In the genomic region with DNA sequence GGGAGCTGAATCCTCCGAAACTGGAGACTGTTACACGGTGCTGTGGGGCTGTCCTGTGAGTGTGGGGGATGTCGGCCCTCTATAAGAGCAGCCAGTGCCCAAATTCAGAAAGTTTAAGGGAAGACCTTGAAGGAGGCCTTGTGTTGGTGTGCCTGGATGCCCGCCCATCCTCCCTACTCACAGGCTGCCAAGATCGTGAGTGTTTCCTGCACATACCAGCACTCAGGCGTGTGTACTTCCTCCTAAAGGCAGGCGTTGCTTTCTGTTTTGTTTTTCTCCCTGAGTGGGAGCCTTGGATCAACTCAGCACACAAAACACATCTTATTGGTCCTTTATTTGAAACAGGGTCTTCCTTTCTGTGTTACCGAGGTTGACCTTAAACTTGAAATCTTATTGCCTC, we compare ENCODE assay signal across 20 mouse cellular contexts. TPM values are rescaled to one million over a fixed set of nuclear protein-coding genes. Genes with fewer than 3 reads are reported as not detected.
DNase-seq lines count a peak whose midpoint lies in the region; ATAC-seq and TF ChIP-seq lines count a peak whose summit lies in the region.
"Had no signal": no experiment of that assay in that cellular context is flagged by ENCODE, and none has a peak within 500 bp of the region (broad histone marks: within the 10 kb centered on the region; RNA-seq: fewer than 3 reads in every experiment).

No protein-coding gene starts in this region.

- TF ChIP-seq POLR2A in bone marrow macrophage, adult 2 months (IDR thresholded peaks at IDR 0.05; ENCODE audit: borderline replicate concordance, low read depth, low read length): no peak

- DNase-seq in lung, postnatal 0 days (ENCODE audit: low spot score): peak; percentile 32
- no peak for DNase-seq in lung, postnatal 14 days
- DNase-seq in adrenal gland, adult 18-20 months (ENCODE audit: low spot score in 2 of 2): no peak
- DNase-seq: adrenal gland, postnatal 10 days; cerebellum, adult 9-10 months; gastrocnemius, postnatal 14 days; heart, postnatal 10 days; kidney, adult 18-20 months; right cerebral cortex, postnatal 4 days; thymus, postnatal 14 days had no signal

- H3K9ac ChIP-seq in lung, postnatal 0 days (replicated peaks; ENCODE audit: low read depth): no peak overlapping the region
- no peak overlapping the region for H3K9ac ChIP-seq in intestine, embryonic 16.5 days (ENCODE audit: low read depth, low read length)
- H3K9ac ChIP-seq: embryonic facial prominence, embryonic 15.5 days; hindbrain, embryonic 15.5 days; liver, embryonic 15.5 days; neural tube, embryonic 13.5 days had no signal

- no peak overlapping the region for H3K27ac ChIP-seq in lung, postnatal 0 days (ENCODE audit: low read length)
- H3K27ac ChIP-seq in bone marrow macrophage, adult 2 months (ENCODE audit: insufficient read depth, low read depth, low read length): peak overlapping the region; percentile 34
- no peak overlapping the region for H3K27ac ChIP-seq in intestine, embryonic 16.5 days (ENCODE audit: low read length)
- H3K27ac ChIP-seq: embryonic facial prominence, embryonic 15.5 days; forebrain, embryonic 10.5 days; hindbrain, embryonic 15.5 days; liver, embryonic 15.5 days; neural tube, embryonic 13.5 days had no signal

- ATAC-seq in lung, postnatal 0 days: peak; percentile 48; the same call in 1 of the 2 replicates
- ATAC-seq in megakaryocyte progenitor cell, adult 5-6 weeks (replicated peaks; ENCODE audit: poor library complexity): peak; percentile 54
- ATAC-seq in intestine, embryonic 16.5 days: no peak

- no peak overlapping the region for H3K4me2 ChIP-seq in lung, postnatal 0 days (replicated peaks; ENCODE audit: low read depth, low read length)
- H3K4me2 ChIP-seq in intestine, embryonic 16.5 days (ENCODE audit: low read depth, low read length): no peak overlapping the region
- H3K4me2 ChIP-seq: embryonic facial prominence, embryonic 15.5 days; hindbrain, embryonic 15.5 days; midbrain, embryonic 11.5 days; neural tube, embryonic 13.5 days had no signal

- no peaks in the 10 kb centered on the region for H3K36me3 ChIP-seq in lung, postnatal 0 days (ENCODE audit: insufficient read depth, low read length)
- H3K36me3 ChIP-seq in E14TG2a.4 (ENCODE audit: insufficient read depth, low read length): peaks cover 13% of the 10 kb centered on the region
- H3K36me3 ChIP-seq in intestine, embryonic 16.5 days (ENCODE audit: control insufficient read depth, insufficient read depth, low read length): no peaks in the 10 kb centered on the region
- H3K36me3 ChIP-seq: embryonic facial prominence, embryonic 15.5 days; liver, embryonic 15.5 days had no signal

- no peaks in the 10 kb centered on the region for H3K9me3 ChIP-seq in lung, postnatal 0 days (ENCODE audit: low read length)
- H3K9me3 ChIP-seq in E14TG2a.4 (ENCODE audit: low read length): no peaks in the 10 kb centered on the region
- 0 out of 2 replicates have a peak, but pooled peaks cover 2% of the 10 kb centered on the region for H3K9me3 ChIP-seq in intestine, embryonic 16.5 days (ENCODE audit: control insufficient read depth, low read length)
- H3K9me3 ChIP-seq: embryonic facial prominence, embryonic 15.5 days; forebrain, embryonic 10.5 days; hindbrain, embryonic 15.5 days; liver, embryonic 15.5 days; neural tube, embryonic 13.5 days had no signal

- TF ChIP-seq CTCF in lung, postnatal 0 days (IDR thresholded peaks at IDR 0.05): no peak
- no peak for TF ChIP-seq CTCF in E14TG2a.4 (conservative IDR thresholded peaks at IDR 0.05; ENCODE audit: low read length)
- TF ChIP-seq CTCF in bone marrow macrophage, adult 2 months (IDR thresholded peaks at IDR 0.05; ENCODE audit: low read depth, low read length): no peak

- no peak for TF ChIP-seq EP300 in lung, postnatal 0 days (IDR thresholded peaks at IDR 0.05)

- WGBS in lung, postnatal 0 days: 50% methylated on average over 8 of the region's 8 CpGs
- WGBS in intestine, embryonic 16.5 days: 79% methylated on average over 8 of the region's 8 CpGs

- no peaks in the 10 kb centered on the region for H3K27me3 ChIP-seq in lung, postnatal 0 days (replicated peaks; ENCODE audit: insufficient read depth, low read length)
- no peaks in the 10 kb centered on the region for H3K27me3 ChIP-seq in E14TG2a.4 (ENCODE audit: insufficient read depth, low read length)
- H3K27me3 ChIP-seq in intestine, embryonic 16.5 days (replicated peaks; ENCODE audit: control insufficient read depth, insufficient read depth, low read length): no peaks in the 10 kb centered on the region
- H3K27me3 ChIP-seq: embryonic facial prominence, embryonic 15.5 days; hindbrain, embryonic 15.5 days; liver, embryonic 15.5 days; neural tube, embryonic 13.5 days had no signal

- H3K4me3 ChIP-seq in lung, postnatal 0 days (ENCODE audit: low read depth, low read length): no peak overlapping the region
- peak overlapping the region; percentile 72 for H3K4me3 ChIP-seq in E14TG2a.4 (replicated peaks; ENCODE audit: low read length)
- no peak overlapping the region for H3K4me3 ChIP-seq in bone marrow macrophage, adult 2 months (ENCODE audit: insufficient read depth, low read length)
- H3K4me3 ChIP-seq in intestine, embryonic 16.5 days (ENCODE audit: low read length): no peak overlapping the region
- H3K4me3 ChIP-seq: embryonic facial prominence, embryonic 15.5 days; forebrain, embryonic 10.5 days; hindbrain, embryonic 15.5 days; neural tube, embryonic 13.5 days had no signal

- H3K4me1 ChIP-seq in lung, postnatal 0 days (ENCODE audit: insufficient read depth, low read depth, low read length): no peaks in the 10 kb centered on the region
- peaks cover 74% of the 10 kb centered on the region for H3K4me1 ChIP-seq in E14TG2a.4 (replicated peaks; ENCODE audit: low read depth, low read length)
- peaks cover 19% of the 10 kb centered on the region for H3K4me1 ChIP-seq in bone marrow macrophage, adult 2 months (ENCODE audit: control insufficient read depth, insufficient read depth, low read length)
- peaks cover 3% of the 10 kb centered on the region; the same call in 1 of the 2 replicates for H3K4me1 ChIP-seq in intestine, embryonic 16.5 days (ENCODE audit: control insufficient read depth, insufficient read depth, low read length)
- H3K4me1 ChIP-seq: hindbrain, embryonic 15.5 days; neural tube, embryonic 13.5 days had no signal

RNA-seq across cellular contexts. Expression of a gene that starts 9.7 kb away (rescaled TPM):
- polyA plus RNA-seq in lung, postnatal 0 days (2015; fragmentation: Nextera tagmentation; extraction: Ambion mirVana): 1.6 and 2.0 TPM in 2 replicates
- not detected in 2 replicates for polyA plus RNA-seq in bone marrow macrophage, adult 2 months (2012; ENCODE audit: insufficient read depth, insufficient read length, missing spikeins)
- 0.07 TPM in 1 of 2 replicates, not detected in the other for total RNA-seq in megakaryocyte progenitor cell, adult 5-6 weeks (2015)
- total RNA-seq in megakaryocyte progenitor cell, adult 5-6 weeks (2017): 1.3 TPM in 1 of 2 replicates, not detected in the other
- 0.89 and 2.0 TPM in 2 replicates for polyA plus RNA-seq in intestine, embryonic 16.5 days (2015; fragmentation: Nextera tagmentation; extraction: Ambion mirVana)
- total RNA-seq in adrenal gland, adult 18-20 months (2021): 1 to 10 TPM; 1.7 to 3.1 TPM

RNA-seq across cellular contexts. Expression of a gene that starts 23.9 kb away (rescaled TPM):
- polyA plus RNA-seq in lung, postnatal 0 days (2015; fragmentation: Nextera tagmentation; extraction: Ambion mirVana): 4.5 and 6.0 TPM in 2 replicates
- polyA plus RNA-seq in bone marrow macrophage, adult 2 months (2012; ENCODE audit: insufficient read depth, insufficient read length, missing spikeins): 13.6 and 16.5 TPM in 2 replicates
- total RNA-seq in megakaryocyte progenitor cell, adult 5-6 weeks (2015): 38.1 and 41.3 TPM in 2 replicates
- total RNA-seq in megakaryocyte progenitor cell, adult 5-6 weeks (2017): 32.1 and 34.5 TPM in 2 replicates
- polyA plus RNA-seq in intestine, embryonic 16.5 days (2015; fragmentation: Nextera tagmentation; extraction: Ambion mirVana): 15.8 and 20.2 TPM in 2 replicates
- 1 to 10 TPM; 1.2 to 4.2 TPM for total RNA-seq in adrenal gland, adult 18-20 months (2021)

RNA-seq across cellular contexts. Expression of a gene that starts 31.3 kb away (rescaled TPM):
- 133 and 144 TPM in 2 replicates for polyA plus RNA-seq in lung, postnatal 0 days (2015; fragmentation: Nextera tagmentation; extraction: Ambion mirVana)
- polyA plus RNA-seq in bone marrow macrophage, adult 2 months (2012; ENCODE audit: insufficient read depth, insufficient read length, missing spikeins): 218 and 244 TPM in 2 replicates
- 73.1 and 90.2 TPM in 2 replicates for total RNA-seq in megakaryocyte progenitor cell, adult 5-6 weeks (2015)
- 89.8 and 94.1 TPM in 2 replicates for total RNA-seq in megakaryocyte progenitor cell, adult 5-6 weeks (2017)
- polyA plus RNA-seq in intestine, embryonic 16.5 days (2015; fragmentation: Nextera tagmentation; extraction: Ambion mirVana): 155 and 161 TPM in 2 replicates
- total RNA-seq in adrenal gland, adult 18-20 months (2021): 100 to 1,000 TPM; 218 to 255 TPM
